Mouse (Mus musculus): ENCODE results near the gene Sh2d5.

Sh2d5 gene

DNA sequence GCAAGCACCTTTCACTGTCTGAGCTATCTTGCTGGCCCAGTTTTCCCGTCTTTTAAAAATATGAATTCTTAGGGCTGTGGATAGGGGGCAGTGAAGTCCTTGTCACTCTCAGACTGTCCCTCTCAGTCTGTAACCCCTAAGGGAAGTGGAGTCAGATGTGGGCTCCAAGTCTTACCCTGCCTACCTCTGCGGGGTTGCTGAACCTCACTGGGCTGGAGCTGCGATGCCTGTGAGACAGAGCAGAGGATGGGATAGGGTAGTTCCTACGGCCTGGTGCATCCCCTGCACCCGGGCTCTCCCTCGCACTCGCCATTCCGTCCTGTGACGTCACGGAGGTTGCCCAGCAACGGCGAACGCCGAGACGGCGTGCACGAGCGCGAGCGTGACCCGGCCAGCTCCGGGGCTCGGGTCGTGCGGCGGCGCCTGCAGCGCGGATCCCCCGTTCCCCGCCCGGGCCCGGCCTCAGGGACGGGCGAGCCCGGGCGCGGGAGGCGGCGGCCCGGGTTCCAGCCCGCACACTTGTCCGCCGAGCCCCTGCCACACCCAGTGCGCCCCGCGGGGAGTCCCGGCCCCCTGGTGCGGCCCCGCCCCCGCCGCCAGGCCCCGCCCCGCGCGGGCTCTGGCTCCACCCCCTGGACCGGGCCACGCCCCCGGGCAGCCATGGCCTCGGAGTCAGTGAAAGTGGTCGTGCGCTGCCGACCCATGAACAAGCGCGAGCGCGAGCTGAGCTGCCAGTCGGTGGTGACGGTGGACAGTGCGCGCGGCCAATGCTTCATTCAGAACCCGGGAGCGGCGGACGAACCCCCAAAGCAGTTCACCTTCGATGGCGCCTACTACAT, 11.9 kb downstream of the Sh2d5 start:
- DNase-seq = peak; percentile 97

DNA sequence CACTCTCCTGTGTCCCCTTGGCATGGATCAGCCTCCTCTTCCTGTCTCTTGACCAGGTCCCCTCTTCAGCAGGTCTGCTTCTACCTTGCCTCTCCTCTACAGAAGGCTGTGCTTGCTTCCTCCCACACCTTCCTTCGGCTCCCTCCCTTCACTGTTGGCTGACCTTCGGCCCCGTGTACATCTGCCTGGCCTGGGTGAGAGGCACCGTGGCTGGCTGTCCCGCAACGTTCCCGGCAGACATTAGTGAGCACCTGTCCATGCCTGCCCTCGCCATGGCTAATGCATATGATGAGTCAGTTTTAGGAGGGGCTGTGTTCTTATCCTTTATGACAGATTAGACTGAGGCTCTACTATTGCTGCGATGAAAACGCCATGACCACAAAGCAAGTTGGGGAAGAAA, 17.7 kb downstream of the Sh2d5 start:
- no peak for DNase-seq

DNA sequence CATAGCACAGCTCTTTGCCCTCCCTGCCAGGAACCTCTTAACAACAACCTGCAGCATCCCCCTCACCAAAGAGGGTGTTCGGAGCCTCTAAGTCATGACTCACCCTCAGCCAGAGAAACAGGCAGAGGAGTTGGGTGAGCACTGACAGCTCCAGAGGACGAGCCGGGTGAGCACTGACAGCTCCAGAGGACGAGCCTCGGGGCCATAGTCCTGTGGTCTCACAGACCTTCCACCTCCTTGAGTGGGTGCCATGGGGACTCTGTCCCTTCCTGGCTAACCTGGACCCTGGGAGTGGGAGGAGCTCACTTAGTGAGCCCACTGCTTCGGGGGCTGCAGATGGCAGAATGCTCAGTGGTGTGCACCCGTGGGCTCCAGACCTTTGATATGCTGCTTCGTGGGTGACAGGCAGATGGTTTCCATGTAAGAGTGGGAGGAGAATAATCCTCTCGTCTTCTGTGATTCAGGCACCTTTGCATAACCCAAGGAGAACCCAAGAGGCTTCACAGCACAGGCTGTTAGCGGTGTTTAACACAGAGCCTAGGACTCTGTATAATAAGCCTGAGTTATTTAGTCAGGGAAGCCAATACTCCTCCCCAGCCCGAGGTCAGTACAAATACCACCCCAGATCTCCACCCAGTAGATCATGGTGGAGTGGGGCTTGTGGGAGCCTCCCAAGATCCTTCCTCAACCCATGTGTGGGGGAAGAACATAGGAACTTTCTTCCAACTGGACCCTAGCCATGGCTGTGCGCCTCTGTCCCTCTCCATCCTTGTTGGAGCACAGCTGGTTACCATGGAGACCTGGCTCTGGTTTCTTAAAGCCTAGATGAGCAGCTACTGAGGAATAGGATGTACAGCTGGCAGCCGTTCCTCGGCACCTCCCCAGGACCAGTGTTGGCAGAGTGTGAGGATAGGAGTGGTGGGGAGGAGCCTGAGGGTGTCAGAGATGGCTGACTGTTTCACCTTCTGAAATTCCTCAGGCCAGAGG, 22.1 kb downstream of the Sh2d5 start:
- peak; percentile 34 to 48 for DNase-seq

DNA sequence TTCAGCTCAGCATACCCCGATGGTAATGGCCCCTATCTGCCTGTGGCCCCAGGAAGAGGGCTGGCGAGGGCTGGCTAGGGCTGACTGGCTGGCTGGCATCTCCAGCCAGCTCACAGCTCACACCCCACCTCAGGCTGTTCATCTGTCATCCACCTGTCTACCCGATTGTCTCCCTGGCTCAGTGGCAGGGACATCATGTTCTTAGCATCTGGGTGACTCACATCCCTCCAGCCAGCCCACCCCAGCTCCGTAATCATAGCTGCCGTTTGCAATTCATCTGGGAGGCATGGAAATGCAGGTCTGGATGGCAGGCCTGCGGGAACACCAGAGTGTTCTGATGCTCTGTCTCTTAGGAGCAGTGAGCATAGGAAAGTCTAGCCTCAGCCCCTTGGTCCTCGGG, 28.1 kb downstream of the Sh2d5 start:
- DNase-seq = no peak

DNA sequence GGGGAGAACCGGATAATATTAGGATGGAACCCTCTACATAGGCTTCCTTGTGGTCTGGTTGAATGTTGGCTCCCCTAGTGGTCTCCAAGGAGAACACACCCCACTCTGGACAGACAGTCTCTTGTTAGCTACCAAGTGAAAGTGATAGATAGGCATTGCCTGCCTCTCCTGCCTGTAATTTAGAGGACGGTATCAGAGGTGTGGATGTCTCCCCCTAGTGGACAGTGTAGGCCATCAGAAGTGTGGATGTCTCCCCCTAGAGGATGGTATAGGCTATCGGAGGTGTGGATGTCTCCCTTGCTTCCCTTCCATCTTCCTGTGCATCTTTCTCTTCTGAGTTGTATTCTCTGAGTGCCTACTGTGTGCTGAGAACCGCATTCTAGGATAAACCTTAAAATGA, 32.6 kb downstream of the Sh2d5 start:
- DNase-seq = peak; percentile 72 to 83

DNA sequence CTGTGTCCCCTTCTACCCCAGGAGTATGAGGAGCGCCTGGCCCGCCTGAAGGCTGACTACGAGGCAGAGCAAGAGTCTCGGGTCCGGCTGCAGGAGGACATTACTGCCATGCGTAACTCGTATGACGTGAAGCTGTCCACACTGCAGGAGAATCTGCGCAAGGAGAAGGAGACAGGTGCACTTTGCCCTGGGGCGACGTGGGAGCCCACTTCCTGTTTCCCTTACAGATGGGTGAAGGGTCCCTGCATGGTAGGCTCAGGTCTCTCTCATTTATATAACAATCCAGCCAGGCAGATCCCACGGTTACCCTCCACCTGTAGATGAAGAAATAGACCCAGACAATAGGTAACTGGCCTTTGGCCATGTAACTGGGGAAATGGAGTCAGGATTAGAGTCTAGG, 36.2 kb downstream of the Sh2d5 start:
- no peak for DNase-seq

DNA sequence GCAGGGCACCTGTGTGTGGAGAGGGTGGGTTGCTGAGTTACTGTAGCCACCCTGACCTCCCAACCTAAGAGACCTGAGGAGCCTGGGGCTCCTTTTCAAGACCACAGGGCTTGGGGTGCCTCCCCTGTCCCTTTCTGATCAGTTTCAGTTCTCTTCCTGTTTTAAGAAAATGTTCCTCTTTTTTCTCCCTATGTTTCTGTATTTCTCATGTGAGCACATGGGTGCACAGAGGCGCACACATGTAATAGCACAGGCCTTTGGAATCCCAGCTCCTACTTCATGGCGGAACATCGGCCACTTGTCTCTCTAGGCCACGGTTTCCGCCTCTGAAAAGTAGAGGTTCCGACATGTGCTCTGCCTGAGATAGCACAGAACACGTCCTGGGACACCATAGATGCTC, 38.5 kb downstream of the Sh2d5 start:
- DNase-seq = no peak

DNA sequence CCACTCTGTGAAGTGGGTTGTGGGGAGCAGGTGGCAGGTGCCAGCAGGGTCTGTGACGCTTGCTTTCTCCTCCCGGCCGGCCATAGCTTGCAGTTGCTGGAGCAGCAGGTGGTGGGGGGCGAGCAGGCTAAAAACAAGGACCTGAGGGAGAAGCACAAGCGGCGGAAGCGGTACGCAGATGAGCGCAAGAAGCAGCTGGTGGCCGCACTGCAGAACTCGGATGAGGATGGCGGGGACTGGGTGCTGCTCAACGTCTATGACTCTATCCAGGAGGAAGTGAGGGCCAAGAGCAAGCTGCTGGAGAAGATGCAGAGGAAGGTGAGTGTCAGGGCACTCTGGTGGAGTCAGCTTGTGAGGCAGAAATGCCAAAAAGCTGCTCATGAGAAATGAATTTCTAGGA, 41.8 kb downstream of the Sh2d5 start:
- no peak for DNase-seq

DNA sequence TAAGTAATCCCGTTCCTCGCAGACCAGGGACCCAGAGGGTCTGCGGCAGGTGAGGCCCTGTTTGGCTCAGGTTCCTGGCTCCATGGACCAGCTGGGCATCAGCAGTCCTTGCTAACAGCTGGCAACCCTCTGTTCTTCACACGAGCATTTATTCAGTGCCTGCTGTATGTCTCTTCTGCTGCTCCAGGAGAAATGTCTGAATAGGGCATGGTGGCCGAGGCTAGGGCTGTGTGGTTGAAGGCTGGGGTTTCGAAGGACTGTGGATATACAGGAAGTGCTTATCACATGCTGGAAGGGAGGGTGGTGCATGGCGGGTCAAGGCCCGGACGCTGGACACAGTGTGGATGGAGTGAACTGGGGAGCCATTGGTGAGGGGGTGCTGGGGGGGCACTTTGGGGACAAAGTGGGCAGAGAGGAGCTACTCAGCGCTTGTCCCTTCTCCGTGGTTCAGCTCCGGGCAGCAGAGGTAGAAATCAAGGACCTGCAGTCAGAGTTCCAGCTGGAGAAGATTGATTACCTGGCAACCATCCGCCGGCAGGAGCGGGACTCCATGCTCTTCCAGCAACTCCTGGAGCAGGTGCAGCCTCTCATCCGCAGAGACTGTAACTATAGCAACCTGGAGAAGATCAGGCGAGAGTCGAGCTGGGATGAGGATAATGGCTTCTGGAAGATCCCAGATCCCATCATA, 43.2 kb downstream of the Sh2d5 start:
- peak; percentile 64 to 66 for DNase-seq

DNA sequence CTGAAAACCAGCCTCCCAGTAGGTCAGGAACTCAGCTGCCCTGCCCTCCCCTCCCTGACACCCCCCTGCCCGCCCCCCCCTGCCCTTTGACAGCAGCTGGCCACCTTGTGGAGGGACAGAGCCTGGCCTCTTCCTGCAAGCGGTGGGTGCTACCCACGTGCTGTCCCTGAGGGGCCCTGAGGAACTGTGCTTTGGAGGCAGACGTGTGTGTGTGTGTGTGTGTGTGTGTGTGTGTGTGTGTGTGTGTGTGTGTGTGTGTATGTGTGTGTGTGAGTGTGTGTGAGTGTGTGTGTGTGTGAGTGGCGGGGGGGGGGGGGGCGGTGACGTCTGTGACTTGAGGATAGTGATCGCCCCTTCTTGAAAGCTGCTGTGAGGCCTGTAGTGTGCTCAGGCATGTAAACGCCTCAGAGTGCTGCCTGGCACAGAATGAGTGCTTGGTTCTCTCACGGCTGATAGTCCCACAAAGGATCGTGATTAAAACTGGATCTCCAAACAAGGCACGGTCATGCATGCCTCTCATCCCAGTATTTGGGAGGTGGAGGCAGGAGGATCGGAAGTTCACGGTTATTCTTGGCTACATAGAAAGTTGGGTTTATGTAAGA, 43.8 kb downstream of the Sh2d5 start:
- no peak for DNase-seq

DNA sequence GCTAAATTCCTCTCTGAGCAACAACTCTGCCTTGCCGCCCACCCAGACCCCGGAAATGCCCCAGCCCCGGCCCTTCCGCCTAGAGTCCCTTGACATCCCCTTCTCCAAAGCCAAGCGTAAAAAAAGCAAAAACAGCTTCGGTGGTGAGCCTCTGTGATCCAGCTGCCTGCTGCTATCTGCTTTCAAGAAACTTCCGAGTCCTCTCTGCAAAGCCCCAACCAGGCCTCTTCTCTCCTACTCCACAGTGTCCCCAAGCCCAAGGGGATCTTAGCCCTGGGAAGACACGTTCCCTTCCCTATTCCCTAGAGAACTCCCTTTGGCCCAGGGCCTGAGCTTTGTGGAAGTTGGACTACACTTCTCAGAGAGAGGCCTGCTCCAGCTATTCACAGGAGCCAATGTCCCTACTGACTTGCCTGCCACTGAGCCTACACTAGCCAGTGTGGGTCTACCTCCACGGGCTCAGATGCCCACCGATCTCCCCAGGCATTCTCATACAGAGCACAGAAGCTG, 51.1 kb downstream of the Sh2d5 start:
- DNase-seq = no peak

DNA sequence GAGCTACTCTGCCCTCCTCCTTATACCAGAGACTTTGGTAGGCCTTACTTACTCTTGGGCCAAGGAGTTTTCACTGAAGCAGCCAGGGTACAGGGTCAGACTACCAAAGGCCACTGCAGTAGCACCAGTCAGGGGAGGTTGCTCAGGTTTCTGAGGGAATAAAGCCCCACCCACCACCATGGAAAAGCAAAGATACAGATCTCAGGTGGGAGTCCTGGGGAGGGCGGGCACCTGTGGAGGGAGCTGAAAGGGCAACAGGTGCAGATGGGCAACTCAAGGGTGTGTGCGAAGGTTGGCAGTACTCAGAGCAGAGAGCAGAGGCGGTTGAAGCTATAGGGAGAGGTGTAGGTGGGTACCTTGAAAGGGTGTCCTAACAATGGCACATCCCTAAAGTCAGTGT, 52.8 kb downstream of the Sh2d5 start:
- DNase-seq = no peak

DNA sequence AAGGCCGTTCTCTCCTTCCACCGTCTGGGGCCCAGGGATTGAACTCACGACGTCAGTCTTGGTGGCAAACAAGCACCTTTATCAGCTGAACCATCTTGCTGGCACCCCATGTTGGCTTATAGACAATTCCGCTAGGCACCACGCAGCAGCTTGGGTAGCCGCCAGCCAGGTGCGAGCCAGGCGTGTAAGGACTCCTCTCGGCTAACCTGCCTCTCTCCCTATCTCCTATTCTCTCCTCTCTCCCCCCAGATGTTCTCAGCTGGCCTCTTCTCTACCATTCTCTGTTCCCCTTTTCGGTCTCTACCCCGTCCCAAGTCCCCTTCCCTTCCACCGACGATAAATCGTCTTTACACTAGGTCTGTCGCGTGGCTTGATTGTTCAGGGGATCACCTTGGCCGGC, 53.5 kb downstream of the Sh2d5 start:
- DNase-seq = peak in 1 of 2 experiments; percentile 45

DNA sequence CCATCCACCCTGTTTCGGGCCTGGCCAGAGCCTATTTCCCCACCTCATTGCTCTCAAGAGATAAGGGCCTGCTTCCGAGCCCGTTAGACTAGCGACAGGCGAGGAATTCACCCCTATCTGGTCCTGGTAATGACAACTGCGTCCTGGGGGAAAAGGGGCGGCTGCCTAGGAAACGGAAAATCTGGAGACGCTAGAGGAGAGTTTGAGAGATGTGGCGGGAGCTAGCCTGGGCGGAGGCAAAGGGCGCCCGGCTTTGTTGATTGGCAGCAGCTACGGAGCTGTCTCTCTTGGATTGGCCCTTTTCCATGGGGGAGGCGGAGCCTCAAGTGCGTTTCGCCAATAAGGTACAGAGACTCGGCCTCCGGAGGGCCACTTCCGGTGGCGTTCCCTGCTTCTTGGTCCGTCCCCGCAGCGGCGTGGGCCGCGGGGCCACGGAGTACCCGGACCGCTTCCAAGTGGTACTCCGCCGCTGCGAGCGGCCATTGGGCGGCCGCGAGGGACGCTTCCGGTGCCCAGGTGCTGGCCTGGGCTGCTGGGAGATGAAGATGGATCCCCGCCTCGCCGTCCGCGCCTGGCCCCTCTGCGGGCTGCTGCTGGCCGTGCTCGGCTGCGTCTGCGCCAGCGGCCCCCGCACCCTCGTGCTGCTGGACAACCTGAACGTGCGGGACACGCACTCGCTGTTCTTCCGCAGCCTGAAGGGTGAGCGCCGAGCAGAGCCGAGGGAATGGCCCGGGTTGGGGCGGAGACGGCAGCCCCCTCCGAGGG, 54.3 kb downstream of the Sh2d5 start, which contains the start of gene Ddost:
Gene Ddost, plus strand, starts transcription at position 391 of the 765 bp plus-strand sequence.
- peak; percentile 99 to 100 for DNase-seq

DNA sequence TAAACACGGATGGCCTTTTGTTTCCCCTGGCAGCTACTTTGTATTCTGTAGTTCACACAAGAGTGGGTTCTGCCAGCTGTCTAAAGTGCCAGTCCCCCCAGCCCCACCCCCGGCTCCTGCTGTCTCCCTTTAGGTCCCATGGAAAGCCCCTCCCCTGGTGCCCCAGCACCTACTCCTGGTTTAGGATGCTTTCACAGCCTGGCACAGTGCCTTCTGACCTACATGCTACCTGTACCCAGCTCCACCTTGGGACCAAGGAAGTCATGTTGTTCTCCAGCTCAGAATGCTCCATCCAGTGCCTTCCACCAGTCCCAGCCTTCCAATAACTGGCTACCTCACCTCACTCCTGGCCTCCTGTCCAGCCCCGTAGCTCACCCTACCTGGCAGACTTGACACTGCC, 56.8 kb downstream of the Sh2d5 start:
- DNase-seq = no peak

DNA sequence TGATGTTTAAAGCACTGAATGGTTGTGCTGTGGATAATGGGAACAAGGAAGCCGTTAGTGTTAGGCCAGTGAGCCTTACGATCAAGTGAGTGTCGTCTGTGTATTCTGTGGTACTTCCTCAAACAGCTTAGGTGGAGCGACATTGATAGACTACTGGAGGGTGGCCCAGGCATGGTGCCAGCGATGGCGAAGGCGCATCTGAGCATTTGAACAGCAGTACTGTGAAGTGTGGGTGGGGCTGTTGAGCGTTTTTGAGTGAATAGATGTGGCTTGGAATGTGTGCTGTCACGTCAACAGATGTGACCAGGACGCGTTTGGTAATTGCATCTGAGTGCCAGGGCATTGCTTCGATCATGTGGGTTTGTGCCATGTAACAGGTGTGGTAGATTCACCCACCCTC, 57.5 kb downstream of the Sh2d5 start:
- no peak for DNase-seq

DNA sequence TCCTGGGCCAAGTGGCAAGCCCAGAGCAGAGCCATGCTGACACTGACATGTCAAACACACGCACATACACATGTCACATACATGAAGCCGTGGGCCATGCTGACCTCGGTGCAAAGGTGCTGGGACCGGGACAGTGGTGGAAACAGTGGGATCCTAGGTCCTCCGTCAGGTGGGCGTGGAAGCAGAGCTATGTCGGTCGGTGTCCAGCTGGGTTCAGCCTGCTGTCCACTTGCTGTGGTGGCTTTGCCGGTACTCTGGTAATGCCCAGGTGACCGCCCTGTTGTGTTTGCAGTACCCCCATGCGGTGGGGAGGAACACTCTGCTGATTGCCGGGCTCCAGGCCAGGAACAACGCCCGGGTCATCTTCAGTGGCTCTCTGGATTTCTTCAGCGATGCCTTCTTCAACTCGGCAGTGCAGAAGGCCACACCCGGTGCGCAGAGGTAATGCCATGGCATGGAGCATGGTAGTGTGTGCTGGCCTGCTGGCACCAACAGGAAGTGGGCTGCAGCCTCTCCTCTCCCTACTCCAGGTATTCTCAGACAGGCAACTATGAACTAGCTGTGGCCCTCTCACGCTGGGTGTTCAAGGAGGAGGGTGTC, 60.2 kb downstream of the Sh2d5 start:
- DNase-seq = no peak
